Mouse (Mus musculus) CH12.LX (cell line): ENCODE data around the gene Jmjd1c. TPM values are rescaled to one million over a fixed set of nuclear protein-coding genes. Genes with fewer than 3 reads are reported as not detected.

Source experiments
- DNase-seq: peaks from one replicate; pipeline ENCODE4 v3.0.0-alpha.2; 2013; ENCODE audit errors: extremely low read depth
- H3K27ac ChIP-seq: 2 replicates; pipeline ENCODE4 v1.5.1; 2012; ENCODE audit warnings: low read depth, mild to moderate bottlenecking, control low read depth, moderate library complexity; ENCODE audit not compliant: insufficient read depth
- H3K27me3 ChIP-seq: replicated peaks from 2 replicates; pipeline ENCODE3; 2012; ENCODE audit warnings: inconsistent platforms
- H3K36me3 ChIP-seq, 2 experiments: replicated peaks in 1 of 2; 2 replicates each; pipeline versions ENCODE3 to v1.6.1; 2012; ENCODE audit warnings: inconsistent platforms in 1 of 2, low read length in 1 of 2, mild to moderate bottlenecking in 1 of 2, mixed read lengths in 1 of 2, moderate library complexity in 1 of 2; ENCODE audit not compliant: control insufficient read depth in 1 of 2, insufficient read depth in 1 of 2
- H3K4me1 ChIP-seq, 2 experiments: 2 replicates each; pipeline ENCODE4 v1.6.1; 2012; ENCODE audit warnings: inconsistent platforms in 1 of 2, moderate library complexity in 1 of 2; ENCODE audit not compliant: insufficient read depth in 2 of 2, control insufficient read depth in 1 of 2
- H3K4me2 ChIP-seq: 2 replicates; pipeline ENCODE4 v1.6.1; 2012; ENCODE audit warnings: low read depth, mild to moderate bottlenecking, control low read depth; ENCODE audit not compliant: poor library complexity, insufficient read depth, severe bottlenecking
- H3K4me3 ChIP-seq, 3 experiments: fragments of 150-350 bp in 1 of 3; sonication (generic) in 1 of 3; replicated peaks in 1 of 3; 2 replicates each; pipeline versions ENCODE3 to v1.5.1; 2011 to 2012; ENCODE audit warnings: low read depth in 2 of 3, low read length in 2 of 3, mild to moderate bottlenecking in 2 of 3, moderate library complexity in 2 of 3, control low read depth in 1 of 3, improper control_type of control experiment in 1 of 3, inconsistent platforms in 1 of 3, mixed read lengths in 1 of 3; ENCODE audit not compliant: poor library complexity in 1 of 3
- H3K79me2 ChIP-seq: replicated peaks from 2 replicates; pipeline ENCODE4 v1.6.1; 2012; ENCODE audit warnings: mild to moderate bottlenecking, moderate library complexity; ENCODE audit not compliant: control insufficient read depth, poor library complexity, insufficient read depth, severe bottlenecking; ENCODE audit errors: extremely low read depth
- H3K9ac ChIP-seq: 2 replicates; pipeline ENCODE4 v1.6.1; 2012; ENCODE audit warnings: low read depth, mild to moderate bottlenecking, control low read depth, moderate library complexity; ENCODE audit not compliant: insufficient read depth
- H3K9me3 ChIP-seq: replicated peaks from 2 replicates; pipeline ENCODE3; 2012; ENCODE audit warnings: low read length, inconsistent platforms, mixed read lengths
- HCFC1 ChIP-seq: IDR thresholded peaks from 2 replicates; pipeline ENCODE4 v1.6.1; 2012; ENCODE audit warnings: low read depth, mild to moderate bottlenecking, inconsistent platforms, low read length, improper control_type of control experiment
- IRF4 ChIP-seq: IDR thresholded peaks from 2 replicates; pipeline ENCODE4 v1.6.1; 2014; ENCODE audit warnings: low read depth, mild to moderate bottlenecking, inconsistent platforms, low read length, improper control_type of control experiment
- JUND ChIP-seq: conservative IDR thresholded peaks from 2 replicates; pipeline ENCODE4 v1.6.1; 2011; ENCODE audit warnings: low read depth, low read length, improper control_type of control experiment
- KAT2A ChIP-seq: IDR thresholded peaks from 2 replicates; pipeline ENCODE4 v1.6.1; 2012; ENCODE audit warnings: low read length, improper control_type of control experiment, inconsistent platforms; ENCODE audit not compliant: insufficient replicate concordance
- MAX ChIP-seq: IDR thresholded peaks from 2 replicates; pipeline ENCODE4 v1.6.1; 2011; ENCODE audit warnings: low read length, improper control_type of control experiment
- SIN3A ChIP-seq: IDR thresholded peaks from 2 replicates; pipeline ENCODE4 v1.6.1; 2012; ENCODE audit warnings: low read length, improper control_type of control experiment, inconsistent platforms
- TCF12 ChIP-seq: IDR thresholded peaks from 2 replicates; pipeline ENCODE4 v1.6.1; 2014; ENCODE audit warnings: low read depth, mild to moderate bottlenecking, inconsistent platforms, low read length, improper control_type of control experiment
- UBTF ChIP-seq: IDR thresholded peaks from 2 replicates; pipeline ENCODE4 v1.6.1; 2012; ENCODE audit warnings: low read depth, mild to moderate bottlenecking, inconsistent platforms, low read length, improper control_type of control experiment, moderate library complexity
- USF2 ChIP-seq: conservative IDR thresholded peaks from 2 replicates; pipeline ENCODE4 v1.6.1; 2011; ENCODE audit warnings: low read depth, low read length, improper control_type of control experiment
- ZKSCAN1 ChIP-seq: IDR thresholded peaks from 2 replicates; pipeline ENCODE4 v1.6.1; 2012; ENCODE audit warnings: low read depth, inconsistent platforms, low read length, improper control_type of control experiment, borderline replicate concordance
- dilution Hi-C: fragments of 300-500 bp; cut with MboI; formaldehyde crosslinking; loops from 2 replicates; pipeline ENCODE4 v1.14.3; 2020; ENCODE audit warnings: low sequenced_read_pairs; ENCODE audit not compliant: extremely low pct_unique_long_range_greater_than_20kb, extremely low pct_ligation_motif_present
- in situ Hi-C: fragments of 300-500 bp; cut with MboI; formaldehyde crosslinking; loops from 3 replicates; pipeline ENCODE4 v1.14.3; 2019; ENCODE audit warnings: low sequenced_read_pairs, low pct_ligation_motif_present, low pct_unique_long_range_greater_than_20kb, mixed read lengths
- polyA plus RNA-seq: library from polyadenylated mRNA; unstranded; fragments of >175 nt; gene quantifications from 2 replicates; pipeline ENCODE4 v1.2.1, GENCODE M21; 2012; ENCODE audit warnings: low read depth; ENCODE audit not compliant: insufficient read length
- total RNA-seq, 2 experiments: library from RNA; depleted of rRNA; stranded (reverse); fragments of 300-350 nt in 1 of 2; fragments of >200 nt in 1 of 2; gene quantifications; 2 replicates each; pipeline ENCODE4 v1.2.3; 2012 to 2014

The Jmjd1c gene
- total and polyA plus RNA-seq, 3 experiments, result 41.2 to 50.1 (median 41.6) TPM

DNA sequence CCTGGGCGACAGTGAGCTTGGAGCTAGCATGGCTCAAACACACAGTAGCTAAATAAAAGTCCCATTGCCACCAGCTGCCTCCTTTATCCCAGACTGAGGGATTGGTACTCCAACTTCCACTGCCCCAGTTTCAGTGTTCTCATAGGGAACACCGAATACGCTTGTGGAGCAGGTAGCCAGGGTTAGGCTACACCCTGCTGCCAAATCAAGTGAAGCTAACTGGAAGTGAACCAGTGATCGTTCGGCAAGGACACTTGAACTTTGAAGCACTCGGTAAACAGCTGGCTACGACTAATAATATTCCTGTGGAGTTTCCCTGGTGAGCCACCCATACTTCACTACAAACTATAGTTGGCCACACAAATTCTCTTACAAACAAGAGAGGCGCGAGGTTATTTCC, 187.6 kb downstream of the Jmjd1c start:
- H3K4me2 ChIP-seq, result peak overlapping the region; percentile 68
- no peak for DNase-seq
- H3K27ac ChIP-seq, result no peak overlapping the region
- H3K9ac ChIP-seq, result peak overlapping the region; percentile 96
- H3K4me3 ChIP-seq, result peak overlapping the region; percentile 90 to 91 (median 90)
- H3K9me3 ChIP-seq, result no peaks in the 10 kb centered on the region
- peaks cover 20 to 53% of the 10 kb centered on the region in 2 experiments for H3K4me1 ChIP-seq
- in situ Hi-C loops, result no loop called here
- H3K27me3 ChIP-seq, result no peaks in the 10 kb centered on the region
- H3K79me2 ChIP-seq, result peaks cover 59% of the 10 kb centered on the region
- H3K36me3 ChIP-seq, result peaks cover 0 to 25% of the 10 kb centered on the region in 2 experiments
- dilution Hi-C loops, result no loop called here
- TF ChIP-seq ZKSCAN1, result no peak
- no peak for TF ChIP-seq MAX
- no peak for TF ChIP-seq TCF12
- no peak for TF ChIP-seq USF2
- no peak for TF ChIP-seq HCFC1
- no peak for TF ChIP-seq JUND

DNA sequence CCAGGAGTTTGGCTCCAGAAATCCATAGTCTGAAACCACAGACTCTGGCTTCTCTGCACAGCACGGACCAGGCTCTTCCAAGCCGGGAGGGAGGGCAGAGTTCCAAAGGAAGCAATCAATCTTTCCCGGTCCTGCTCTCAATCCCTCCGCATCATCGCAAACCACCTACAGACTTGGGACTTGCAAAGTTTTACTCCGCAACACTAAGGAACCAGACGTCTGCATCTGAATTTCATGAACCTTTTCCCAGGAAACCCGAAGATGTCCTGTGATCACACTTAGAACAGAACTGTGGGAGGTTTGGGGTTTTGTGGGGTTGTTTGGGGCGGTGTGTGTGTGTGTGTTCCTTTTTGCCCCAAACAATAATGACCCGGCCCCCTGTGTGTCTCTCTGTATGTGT, 188.4 kb downstream of the Jmjd1c start:
- dilution Hi-C loops, result no loop called here
- DNase-seq, result no peak
- peaks cover 0 to 20% of the 10 kb centered on the region in 2 experiments for H3K36me3 ChIP-seq
- H3K4me1 ChIP-seq, result peaks cover 28 to 59% of the 10 kb centered on the region in 2 experiments
- TF ChIP-seq UBTF (peak; percentile 20; the same call in 1 of the 2 replicates), KAT2A (no peak), SIN3A (0 out of 2 replicates have a peak, but pooled peaks have one; percentile 7)
- peaks cover 53% of the 10 kb centered on the region for H3K79me2 ChIP-seq
- H3K4me2 ChIP-seq, result peak overlapping the region; percentile 68; the same call in 1 of the 2 replicates
- peak overlapping the region; percentile 96 for H3K9ac ChIP-seq
- no peaks in the 10 kb centered on the region for H3K27me3 ChIP-seq
- H3K4me3 ChIP-seq, result peak overlapping the region; percentile 90 to 91 (median 90)
- H3K9me3 ChIP-seq, result no peaks in the 10 kb centered on the region
- in situ Hi-C loops, result no loop called here
- H3K27ac ChIP-seq, result peak overlapping the region; percentile 59; the same call in 1 of the 2 replicates

DNA sequence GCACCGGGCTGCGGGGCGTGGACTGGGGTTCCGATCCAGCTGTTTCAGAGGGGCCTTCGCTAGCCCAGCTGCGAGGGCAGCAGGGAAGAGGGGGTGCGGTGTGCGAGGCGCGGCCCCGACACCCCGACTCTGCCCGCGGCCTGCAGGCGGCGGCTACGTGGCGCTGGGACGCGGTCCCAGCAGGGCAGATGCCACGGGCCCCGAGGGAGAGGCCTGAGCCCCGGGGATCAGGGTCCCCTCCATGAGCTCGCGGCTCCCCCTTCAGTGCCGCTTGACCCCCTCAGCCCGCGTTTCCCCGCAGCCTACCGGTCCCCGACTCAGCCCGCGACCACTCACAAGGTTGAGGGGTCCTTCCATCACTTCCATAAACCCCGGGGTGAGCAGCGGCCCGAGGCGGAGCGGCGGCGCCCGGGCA, 188.8 kb downstream of the Jmjd1c start:
- DNase-seq, result no peak
- in situ Hi-C loops, result no loop called here

More for the DNA sequence above, 188.8 kb downstream of the Jmjd1c start:
- peaks cover 49% of the 10 kb centered on the region for H3K79me2 ChIP-seq
- no peaks in the 10 kb centered on the region for H3K27me3 ChIP-seq
- H3K4me2 ChIP-seq, result peak overlapping the region; percentile 68; the same call in 1 of the 2 replicates
- dilution Hi-C loops, result no loop called here
- no peaks in the 10 kb centered on the region for H3K9me3 ChIP-seq
- TF ChIP-seq IRF4, result no peak
- 0 out of 2 replicates have a peak, but pooled peaks have one; percentile 47 for TF ChIP-seq UBTF
- peaks cover 28 to 60% of the 10 kb centered on the region in 2 experiments for H3K4me1 ChIP-seq
- peak overlapping the region; percentile 96 for H3K9ac ChIP-seq
- H3K36me3 ChIP-seq, result peaks cover 0 to 16% of the 10 kb centered on the region in 2 experiments
- H3K27ac ChIP-seq, result peak overlapping the region; percentile 59; the same call in 1 of the 2 replicates
- H3K4me3 ChIP-seq, result peak overlapping the region; percentile 90 to 91 (median 90)
